Mouse (Mus musculus) limb, embryonic 12.5 days (tissue): ENCODE data around the gene Rgma. TPM values are rescaled to one million over a fixed set of nuclear protein-coding genes. Genes with fewer than 3 reads are reported as not detected.

Experiments used
- ATAC-seq: fragments of 200-750 bp; cut with Nextera tagmentation; 2 replicates; pipeline ENCODE4 v1.8.0; 2017; ENCODE audit warnings: low read depth, moderate TSS enrichment; ENCODE audit not compliant: insufficient number of reproducible peaks, insufficient read depth, low FRiP score, low TSS enrichment
- H3K27ac ChIP-seq: fragments of 300-500 bp; sonication (generic); 2 replicates; pipeline ENCODE4 v1.5.1; 2016; ENCODE audit warnings: mild to moderate bottlenecking, moderate library complexity
- H3K27me3 ChIP-seq: fragments of 300-500 bp; sonication (generic); 2 replicates; pipeline ENCODE4 v1.6.1; 2016; ENCODE audit warnings: mild to moderate bottlenecking, moderate library complexity
- H3K36me3 ChIP-seq: fragments of 300-500 bp; sonication (generic); 2 replicates; pipeline ENCODE4 v1.6.1; 2016; ENCODE audit warnings: mild to moderate bottlenecking, moderate library complexity
- H3K4me1 ChIP-seq: fragments of 300-500 bp; sonication (generic); replicated peaks from 2 replicates; pipeline ENCODE4 v1.6.1; 2016
- H3K4me2 ChIP-seq: fragments of 300-500 bp; sonication (generic); 2 replicates; pipeline ENCODE4 v1.6.1; 2016; ENCODE audit warnings: mild to moderate bottlenecking, moderate library complexity
- H3K4me3 ChIP-seq: fragments of 300-500 bp; sonication (generic); replicated peaks from 2 replicates; pipeline ENCODE4 v1.5.1; 2016; ENCODE audit warnings: mild to moderate bottlenecking
- H3K9ac ChIP-seq: fragments of 300-500 bp; sonication (generic); replicated peaks from 2 replicates; pipeline ENCODE4 v1.6.1; 2016; ENCODE audit warnings: mild to moderate bottlenecking, moderate library complexity
- H3K9me3 ChIP-seq: fragments of 300-500 bp; sonication (generic); 2 replicates; pipeline ENCODE4 v1.6.1; 2016; ENCODE audit warnings: mild to moderate bottlenecking, moderate library complexity
- WGBS: fragments of 180-500 bp; shearing (Covaris S2); methylation state at CpG from one replicate; pipeline ENCODE4 v1.1.7; 2016; 5-methylcytosine and 5-hydroxymethylcytosine counted together
- polyA plus RNA-seq: library from polyadenylated mRNA; unstranded; fragments of >200 nt; fragmentation: Nextera tagmentation; extraction: Ambion mirVana; gene quantifications from 2 replicates; pipeline ENCODE4 v1.2.1, GENCODE M21; 2016

The Rgma gene
- polyA plus RNA-seq, 1 experiment from 2014 or later = 26.7 TPM

GRCm38 (mm10) chr7:73421278-73422015, 46.1 kb downstream of the Rgma start:
- no peaks in the 10 kb centered on the region for H3K27me3 ChIP-seq
- peak overlapping the region; percentile 53; the same call in 1 of the 2 replicates for H3K27ac ChIP-seq
- peaks cover 34% of the 10 kb centered on the region for H3K4me1 ChIP-seq
- H3K4me3 ChIP-seq = no peak overlapping the region
- H3K36me3 ChIP-seq = peaks cover 50% of the 10 kb centered on the region
- no peak overlapping the region for H3K9ac ChIP-seq
- H3K4me2 ChIP-seq = no peak overlapping the region
- ATAC-seq = no peak
- 75% methylated on average over 9 of the region's 9 CpGs for WGBS
- no peaks in the 10 kb centered on the region for H3K9me3 ChIP-seq

GRCm38 (mm10) chr7:73422223-73423113, 47.2 kb downstream of the Rgma start:
- no peak overlapping the region for H3K9ac ChIP-seq
- H3K27ac ChIP-seq = peak overlapping the region; percentile 25; the same call in 1 of the 2 replicates
- H3K4me2 ChIP-seq = no peak overlapping the region
- peaks cover 34% of the 10 kb centered on the region for H3K4me1 ChIP-seq
- H3K4me3 ChIP-seq = no peak overlapping the region
- H3K9me3 ChIP-seq = no peaks in the 10 kb centered on the region
- peaks cover 50% of the 10 kb centered on the region for H3K36me3 ChIP-seq
- no peaks in the 10 kb centered on the region for H3K27me3 ChIP-seq
- ATAC-seq = no peak
- 32% methylated on average over 12 of the region's 12 CpGs for WGBS

DNA sequence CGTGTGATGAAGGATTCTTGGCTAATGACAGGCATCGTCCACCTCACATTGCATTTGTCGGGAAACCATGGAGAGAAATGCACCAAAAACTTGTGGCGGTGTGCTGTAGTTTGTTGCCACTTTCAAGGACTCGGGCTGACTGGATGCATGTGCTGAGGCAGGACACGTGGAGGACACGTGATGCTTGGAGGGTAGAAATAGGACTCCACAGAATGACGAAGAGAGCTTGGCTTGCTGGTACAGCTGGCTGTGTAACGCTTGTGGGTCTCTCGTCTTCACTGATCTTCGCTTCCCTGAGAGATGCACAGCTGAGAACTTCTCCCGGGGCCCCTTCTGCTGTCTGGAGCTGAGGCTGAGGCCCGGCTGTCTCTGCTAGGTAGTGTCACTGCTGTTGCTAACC, 47.9 kb downstream of the Rgma start:
- Histone ChIP-seq H3K4me1 (peaks cover 30% of the 10 kb centered on the region), H3K36me3 (peaks cover 50% of the 10 kb centered on the region)

GRCm38 (mm10) chr7:73424243-73424642, 48.9 kb downstream of the Rgma start:
- no peak overlapping the region for H3K9ac ChIP-seq
- H3K4me3 ChIP-seq = no peak overlapping the region
- H3K36me3 ChIP-seq = peaks cover 50% of the 10 kb centered on the region
- no peaks in the 10 kb centered on the region for H3K9me3 ChIP-seq
- no peak for ATAC-seq
- H3K4me1 ChIP-seq = peaks cover 22% of the 10 kb centered on the region
- H3K27ac ChIP-seq = no peak overlapping the region
- no peak overlapping the region for H3K4me2 ChIP-seq
- WGBS = 57% methylated on average over 3 of the region's 3 CpGs
- no peaks in the 10 kb centered on the region for H3K27me3 ChIP-seq

More for the DNA sequence above, 47.9 kb downstream of the Rgma start:
- WGBS = 76% methylated on average over 13 of the region's 13 CpGs
- Histone ChIP-seq H3K4me2 (no peak overlapping the region), H3K9me3 (no peaks in the 10 kb centered on the region), H3K27me3 (no peaks in the 10 kb centered on the region), H3K27ac (no peak overlapping the region), H3K9ac (no peak overlapping the region), H3K4me3 (no peak overlapping the region)
- ATAC-seq = no peak

- peaks cover 20% of the 10 kb centered on the region for H3K4me1 ChIP-seq
- no peaks in the 10 kb centered on the region for H3K9me3 ChIP-seq
- WGBS = 56% methylated on average over 3 of the region's 3 CpGs
- H3K4me2 ChIP-seq = no peak overlapping the region
- H3K4me3 ChIP-seq = no peak overlapping the region
- no peak overlapping the region for H3K9ac ChIP-seq
- no peak for ATAC-seq
- peaks cover 50% of the 10 kb centered on the region for H3K36me3 ChIP-seq
- no peaks in the 10 kb centered on the region for H3K27me3 ChIP-seq
- H3K27ac ChIP-seq = 0 out of 2 replicates have a peak overlapping the region, but pooled peaks have one; percentile 31
Measured at GRCm38 (mm10) chr7:73424705-73425104, 49.4 kb downstream of the Rgma start.

- 93% methylated on average over 7 of the region's 7 CpGs for WGBS
Measured at GRCm38 (mm10) chr7:73425451-73425850, 50.1 kb downstream of the Rgma start.

GRCm38 (mm10) chr7:73426235-73426634, 50.9 kb downstream of the Rgma start:
- H3K9me3 ChIP-seq = no peaks in the 10 kb centered on the region
- no peak for ATAC-seq
- no peak overlapping the region for H3K9ac ChIP-seq
- H3K36me3 ChIP-seq = peaks cover 47% of the 10 kb centered on the region
- H3K4me3 ChIP-seq = no peak overlapping the region
- no peak overlapping the region for H3K4me2 ChIP-seq
- no peaks in the 10 kb centered on the region for H3K27me3 ChIP-seq
- WGBS = 93% methylated on average over 3 of the region's 3 CpGs
- peaks cover 9% of the 10 kb centered on the region for H3K4me1 ChIP-seq
- H3K27ac ChIP-seq = no peak overlapping the region

More at GRCm38 (mm10) chr7:73425451-73425850, 50.1 kb downstream of the Rgma start:
- no peak overlapping the region for H3K4me2 ChIP-seq
- no peak for ATAC-seq
- no peak overlapping the region for H3K9ac ChIP-seq
- H3K36me3 ChIP-seq = peaks cover 50% of the 10 kb centered on the region
- H3K9me3 ChIP-seq = no peaks in the 10 kb centered on the region
- no peak overlapping the region for H3K27ac ChIP-seq
- no peak overlapping the region for H3K4me3 ChIP-seq
- H3K4me1 ChIP-seq = peaks cover 17% of the 10 kb centered on the region
- no peaks in the 10 kb centered on the region for H3K27me3 ChIP-seq

- no peak overlapping the region for H3K4me2 ChIP-seq
- peaks cover 3% of the 10 kb centered on the region for H3K4me1 ChIP-seq
- H3K9me3 ChIP-seq = no peaks in the 10 kb centered on the region
- peaks cover 48% of the 10 kb centered on the region for H3K36me3 ChIP-seq
- H3K4me3 ChIP-seq = no peak overlapping the region
- no peak overlapping the region for H3K9ac ChIP-seq
- WGBS = 86% methylated on average over 8 of the region's 8 CpGs
- no peak for ATAC-seq
- no peak overlapping the region for H3K27ac ChIP-seq
- no peaks in the 10 kb centered on the region for H3K27me3 ChIP-seq
Measured at GRCm38 (mm10) chr7:73426752-73427386, 51.6 kb downstream of the Rgma start.

- Histone ChIP-seq H3K4me2 (no peak overlapping the region), H3K4me3 (no peak overlapping the region), H3K4me1 (no peaks in the 10 kb centered on the region), H3K9ac (no peak overlapping the region), H3K9me3 (no peaks in the 10 kb centered on the region), H3K36me3 (peaks cover 51% of the 10 kb centered on the region), H3K27ac (no peak overlapping the region), H3K27me3 (no peaks in the 10 kb centered on the region)
- ATAC-seq = no peak
- WGBS = 93% methylated on average over 6 of the region's 6 CpGs
Measured at GRCm38 (mm10) chr7:73427794-73428193, 52.5 kb downstream of the Rgma start.

GRCm38 (mm10) chr7:73428525-73428924, 53.2 kb downstream of the Rgma start:
- no peaks in the 10 kb centered on the region for H3K4me1 ChIP-seq
- no peaks in the 10 kb centered on the region for H3K27me3 ChIP-seq
- no peak overlapping the region for H3K9ac ChIP-seq
- H3K4me3 ChIP-seq = no peak overlapping the region
- peaks cover 58% of the 10 kb centered on the region for H3K36me3 ChIP-seq
- no peak for ATAC-seq
- H3K9me3 ChIP-seq = no peaks in the 10 kb centered on the region
- 85% methylated on average over 3 of the region's 3 CpGs for WGBS
- H3K4me2 ChIP-seq = no peak overlapping the region
- no peak overlapping the region for H3K27ac ChIP-seq
